ENCODE assay signal across 29 mouse cellular contexts in genomic region chr19:29660835-29661764, GRCm38 (mm10). TPM values are rescaled to one million over a fixed set of nuclear protein-coding genes. Genes with fewer than 3 reads are reported as not detected.
A peak's percentile ranks its signal among the peaks of the same experiment; 100 is the strongest.
DNase-seq lines count a peak whose midpoint lies in the region; ATAC-seq lines count a peak whose summit lies in the region.
"Had no signal": no experiment of that assay in that cellular context is flagged by ENCODE, and none has a peak within 500 bp of the region (broad histone marks: within the 10 kb centered on the region; RNA-seq: fewer than 3 reads in every experiment).

No protein-coding gene starts in this region.

- no peak for ATAC-seq in megakaryocyte-erythroid progenitor cell, adult 5-6 weeks (replicated peaks; ENCODE audit: low FRiP score, low TSS enrichment, poor library complexity, severe bottlenecking)
- no peak for ATAC-seq in erythroid progenitor cell, adult 5-6 weeks (replicated peaks; ENCODE audit: low FRiP score, poor library complexity, severe bottlenecking)
- ATAC-seq: forebrain, embryonic 15.5 days; intestine, embryonic 16.5 days; liver, embryonic 12.5 days; liver, postnatal 0 days had no signal

- peak; percentile 22 for DNase-seq in layer of hippocampus, adult 11-12 months (ENCODE audit: low spot score)
- no peak for DNase-seq in layer of hippocampus, postnatal 10 days (ENCODE audit: low spot score in 2 of 2)
- DNase-seq in thymus, postnatal 0 days (ENCODE audit: low spot score) = peak; percentile 9
- DNase-seq in thymus, postnatal 14 days = no peak
- peak; percentile 26 to 54 for DNase-seq in layer of hippocampus, postnatal 14 days (ENCODE audit: low spot score in 2 of 2)
- DNase-seq: adrenal gland, adult 2 months; adrenal gland, postnatal 36 days; cerebellum, adult 8-10 months; cerebellum, postnatal 25 days; heart, postnatal 36 days; kidney, adult 8-10 months; liver, postnatal 0 days; lung, postnatal 36 days; midbrain, embryonic 14.5 days; thymus, postnatal 4 days had no signal

RNA-seq across cellular contexts. Expression of gene Ermp1, which starts 12.9 kb away (rescaled TPM):
- total RNA-seq in layer of hippocampus, postnatal 10 days (2021) = 10 to 100 TPM; 45.5 to 52.0 TPM
- 9.6 and 10.7 TPM in 2 replicates for polyA plus RNA-seq in thymus, postnatal 0 days (2015; fragmentation: Nextera tagmentation; extraction: Ambion mirVana)
- total RNA-seq in layer of hippocampus, postnatal 14 days (2021) = 10 to 100 TPM; 56.7 to 56.8 TPM
- 19.9 and 31.0 TPM in 2 replicates for total RNA-seq in megakaryocyte-erythroid progenitor cell, adult 5-6 weeks (2014; fragmentation: Nextera tagmentation)
- total RNA-seq in megakaryocyte-erythroid progenitor cell, adult 5-6 weeks (2017) = 27.8 and 31.1 TPM in 2 replicates
- 15.5 and 25.6 TPM in 2 replicates for total RNA-seq in erythroid progenitor cell, adult 5-6 weeks (2015; ENCODE audit: low replicate concordance)
- total RNA-seq in erythroid progenitor cell, adult 5-6 weeks (2017; ENCODE audit: low replicate concordance) = 21.3 and 27.7 TPM in 2 replicates

RNA-seq across cellular contexts. Expression of gene Mlana, which starts 36.5 kb away (rescaled TPM):
- under 1 TPM in 1 of 2 experiments, not detected in 1; 0.96 TPM for total RNA-seq in layer of hippocampus, postnatal 10 days (2021)
- polyA plus RNA-seq in thymus, postnatal 0 days (2015; fragmentation: Nextera tagmentation; extraction: Ambion mirVana) = 0.18 TPM in 1 of 2 replicates, not detected in the other
- total RNA-seq in layer of hippocampus, postnatal 14 days (2021) = 1 to 10 TPM in 1 of 2 experiments, under 1 TPM in 1; 0.43 to 1.2 TPM
- total RNA-seq in megakaryocyte-erythroid progenitor cell, adult 5-6 weeks (2014; fragmentation: Nextera tagmentation) = not detected in 2 replicates
- not detected in 2 replicates for total RNA-seq in megakaryocyte-erythroid progenitor cell, adult 5-6 weeks (2017)
- total RNA-seq in erythroid progenitor cell, adult 5-6 weeks (2015; ENCODE audit: low replicate concordance) = not detected in 2 replicates
- not detected in 2 replicates for total RNA-seq in erythroid progenitor cell, adult 5-6 weeks (2017; ENCODE audit: low replicate concordance)
- total RNA-seq: adrenal gland, adult 2 months; adrenal gland, postnatal 36 days; gastrocnemius, adult 8-10 months; monocyte, adult 5-6 weeks had no signal
- polyA plus RNA-seq: adrenal gland, adult 2 months; forebrain, embryonic 15.5 days; hindbrain, embryonic 12.5 days; intestine, embryonic 16.5 days; kidney, postnatal 0 days; large intestine, adult 2 months; liver, embryonic 12.5 days; liver, postnatal 0 days; lung, embryonic 16.5 days; midbrain, embryonic 14.5 days; neural tube, embryonic 14.5 days; small intestine, adult 2 months; stomach, embryonic 14.5 days had no signal

Comparison
In these comparisons a context has a peak if more than half of its experiments do, and no peak if none do; other contexts are left out.
1. DNase-seq: peak in layer of hippocampus, adult 11-12 months (single experiment), thymus, postnatal 0 days (single experiment) and layer of hippocampus, postnatal 14 days (2 of 2); none in layer of hippocampus, postnatal 10 days (0 of 2) and thymus, postnatal 14 days (single experiment).